ENCODE assay signal across 16 mouse cellular contexts in the genomic region with DNA sequence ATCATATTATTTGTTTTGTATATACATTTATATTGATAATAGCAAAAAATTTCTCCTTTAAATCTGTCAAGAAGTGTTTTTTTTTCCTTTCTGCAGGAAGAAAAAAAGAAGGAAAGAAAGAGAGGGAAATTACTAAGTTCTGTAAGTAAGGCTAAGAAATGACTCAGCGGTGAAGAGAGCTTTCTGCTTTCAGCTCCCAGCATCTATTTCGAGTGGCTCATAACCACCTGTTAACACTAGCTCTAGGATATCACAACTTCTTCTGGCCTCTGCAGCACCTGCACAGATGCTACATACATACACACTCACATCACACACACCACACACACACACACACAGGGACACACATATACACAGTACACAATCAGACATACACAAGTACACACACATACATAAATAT.
"Had no signal": no experiment of that assay in that cellular context is flagged by ENCODE, and none has a peak within 500 bp of the region (broad histone marks: within the 10 kb centered on the region; RNA-seq: fewer than 3 reads in every experiment).

No protein-coding gene starts in this region.

- H3K4me2 ChIP-seq: neural tube, embryonic 13.5 days; neural tube, embryonic 15.5 days; stomach, embryonic 15.5 days had no signal

- H3K36me3 ChIP-seq: neural tube, embryonic 13.5 days; neural tube, embryonic 15.5 days; stomach, embryonic 15.5 days had no signal

- H3K9me3 ChIP-seq: neural tube, embryonic 13.5 days; neural tube, embryonic 15.5 days; stomach, embryonic 15.5 days had no signal

- H3K9ac ChIP-seq: neural tube, embryonic 13.5 days; neural tube, embryonic 15.5 days; stomach, embryonic 15.5 days had no signal

- H3K27me3 ChIP-seq: neural tube, embryonic 13.5 days; neural tube, embryonic 15.5 days; stomach, embryonic 15.5 days had no signal

- H3K27ac ChIP-seq: neural tube, embryonic 13.5 days; neural tube, embryonic 15.5 days; stomach, embryonic 15.5 days; stomach, postnatal 0 days had no signal

- H3K4me3 ChIP-seq: neural tube, embryonic 13.5 days; neural tube, embryonic 15.5 days; stomach, embryonic 15.5 days had no signal

- DNase-seq: retina, postnatal 1 day; right cerebral cortex, adult 18-20 months; right cerebral cortex, postnatal 14 days; right cerebral cortex, postnatal 25 days; right cerebral cortex, postnatal 4 days; spleen, adult 18-20 months; thymus, adult 18-20 months; thymus, adult 2 months; thymus, postnatal 14 days; thymus, postnatal 25 days; thymus, postnatal 36 days; thymus, postnatal 4 days had no signal

- H3K4me1 ChIP-seq: neural tube, embryonic 13.5 days; neural tube, embryonic 15.5 days had no signal
